Mouse (Mus musculus) brown adipose tissue, adult 24 weeks (tissue): Measurements from ENCODE around the gene L1cam. TPM values are rescaled to one million over a fixed set of nuclear protein-coding genes. Genes with fewer than 3 reads are reported as not detected.
A peak's percentile ranks its signal among the peaks of the same experiment; 100 is the strongest.

ENCODE experiments used
- H3K27ac ChIP-seq: fragments of 200-500 bp; replicated peaks from 2 replicates; pipeline ENCODE4 v1.5.1; 2012; ENCODE audit warnings: low read depth, mild to moderate bottlenecking, low read length
- H3K4me1 ChIP-seq: fragments of 200-500 bp; 2 replicates; pipeline ENCODE4 v1.6.1; 2012; ENCODE audit warnings: low read length, mixed read lengths; ENCODE audit not compliant: control insufficient read depth, insufficient read depth, insufficient read length
- H3K4me3 ChIP-seq: fragments of 200-500 bp; 2 replicates; pipeline ENCODE4 v1.5.1; 2012; ENCODE audit warnings: low read depth, mild to moderate bottlenecking, low read length, moderate library complexity; ENCODE audit not compliant: insufficient read depth
- polyA plus RNA-seq: library from polyadenylated mRNA; stranded (reverse); fragments of >200 nt; gene quantifications from 2 replicates; pipeline ENCODE4 v1.2.4, GENCODE M21; 2012; ENCODE audit not compliant: missing spikeins, insufficient read depth, insufficient read length

Gene L1cam
- polyA plus RNA-seq: 2.2 and 2.3 TPM in 2 replicates

- H3K4me3 ChIP-seq: no peak within 1 kb of the TSS
- no peaks in the 10 kb centered on the region for H3K4me1 ChIP-seq
- no peak within 1 kb of the TSS for H3K27ac ChIP-seq
Observed at GRCm38 (mm10) chrX:73895719-73896118, at the start of gene L1cam. L1cam (minus strand) TSS chrX:73896105.

GRCm38 (mm10) chrX:73942294-73942693, 46.4 kb upstream of the L1cam start:
- Histone ChIP-seq H3K27ac (no peak overlapping the region), H3K4me1 (no peaks in the 10 kb centered on the region), H3K4me3 (no peak overlapping the region)

- Histone ChIP-seq H3K4me1 (no peaks in the 10 kb centered on the region), H3K27ac (no peak overlapping the region), H3K4me3 (no peak overlapping the region)
Observed at GRCm38 (mm10) chrX:73941860-73942259, 46.0 kb upstream of the L1cam start.

- H3K27ac ChIP-seq: no peak overlapping the region
- no peaks in the 10 kb centered on the region for H3K4me1 ChIP-seq
- no peak overlapping the region for H3K4me3 ChIP-seq
Observed at GRCm38 (mm10) chrX:73931871-73932270, 36.0 kb upstream of the L1cam start.

- Histone ChIP-seq H3K27ac (no peak within 1 kb of the TSS; the same call in 1 of the 2 replicates), H3K4me3 (peak within 1 kb of the TSS; percentile 65), H3K4me1 (no peaks in the 10 kb centered on the region)
Observed at GRCm38 (mm10) chrX:73930402-73931062, 34.6 kb upstream of the L1cam start, which contains the start of gene Renbp. Renbp (minus strand) TSS chrX:73930850.

GRCm38 (mm10) chrX:73922550-73922882, 26.6 kb upstream of the L1cam start:
- Histone ChIP-seq H3K27ac (no peak overlapping the region), H3K4me3 (peak overlapping the region; percentile 97), H3K4me1 (no peaks in the 10 kb centered on the region)

- peak within 1 kb of the TSS; percentile 76 for H3K27ac ChIP-seq
- no peaks in the 10 kb centered on the region for H3K4me1 ChIP-seq
- peak within 1 kb of the TSS; percentile 97 for H3K4me3 ChIP-seq
Observed at GRCm38 (mm10) chrX:73921823-73922549, 26.1 kb upstream of the L1cam start, which contains the start of the genes Arhgap4 and Naa10. Arhgap4 (minus strand) TSS chrX:73921870. Naa10 (minus strand) TSS chrX:73921944.

GRCm38 (mm10) chrX:73921285-73921822, 25.4 kb upstream of the L1cam start:
- Histone ChIP-seq H3K4me3 (peak overlapping the region; percentile 97), H3K4me1 (no peaks in the 10 kb centered on the region), H3K27ac (peak overlapping the region; percentile 76)

GRCm38 (mm10) chrX:73918631-73919030, 22.7 kb upstream of the L1cam start:
- H3K4me1 ChIP-seq: no peaks in the 10 kb centered on the region
- H3K4me3 ChIP-seq: no peak overlapping the region
- H3K27ac ChIP-seq: no peak overlapping the region

GRCm38 (mm10) chrX:73916945-73917344, 21.0 kb upstream of the L1cam start:
- H3K27ac ChIP-seq: no peak overlapping the region
- no peak overlapping the region for H3K4me3 ChIP-seq
- no peaks in the 10 kb centered on the region for H3K4me1 ChIP-seq

- Histone ChIP-seq H3K4me3 (peak overlapping the region; percentile 52), H3K27ac (peak overlapping the region; percentile 84), H3K4me1 (no peaks in the 10 kb centered on the region)
Observed at GRCm38 (mm10) chrX:73914827-73915703, 19.2 kb upstream of the L1cam start.

- Histone ChIP-seq H3K4me3 (no peak overlapping the region), H3K4me1 (no peaks in the 10 kb centered on the region), H3K27ac (no peak overlapping the region; the same call in 1 of the 2 replicates)
Observed at GRCm38 (mm10) chrX:73911588-73911987, 15.7 kb upstream of the L1cam start.

GRCm38 (mm10) chrX:73911156-73911555, 15.3 kb upstream of the L1cam start:
- peak overlapping the region; percentile 37 for H3K4me3 ChIP-seq
- no peaks in the 10 kb centered on the region for H3K4me1 ChIP-seq
- H3K27ac ChIP-seq: peak overlapping the region; percentile 24; the same call in 1 of the 2 replicates

- Histone ChIP-seq H3K4me3 (peak overlapping the region; percentile 37), H3K27ac (peak overlapping the region; percentile 24; the same call in 1 of the 2 replicates), H3K4me1 (no peaks in the 10 kb centered on the region)
Observed at GRCm38 (mm10) chrX:73910451-73910850, 14.5 kb upstream of the L1cam start.

- no peak overlapping the region for H3K4me3 ChIP-seq
- no peak overlapping the region for H3K27ac ChIP-seq
- H3K4me1 ChIP-seq: no peaks in the 10 kb centered on the region
Observed at GRCm38 (mm10) chrX:73910049-73910448, 14.1 kb upstream of the L1cam start.
